Mouse (Mus musculus) forebrain, embryonic 15.5 days (tissue): Measurements from ENCODE around the gene Smim24. TPM values are rescaled to one million over a fixed set of nuclear protein-coding genes. Genes with fewer than 3 reads are reported as not detected.

Source experiments
- ATAC-seq: fragments of 200-750 bp; cut with Nextera tagmentation; replicated peaks from 2 replicates; pipeline ENCODE4 v1.8.0; 2017; ENCODE audit warnings: mild to moderate bottlenecking, moderate TSS enrichment, moderate library complexity
- H3K27ac ChIP-seq: fragments of 300-500 bp; sonication (generic); replicated peaks from 2 replicates; pipeline ENCODE4 v1.5.1; 2015; ENCODE audit warnings: mild to moderate bottlenecking, inconsistent platforms
- H3K27me3 ChIP-seq: fragments of 300-500 bp; sonication (generic); 2 replicates; pipeline ENCODE4 v1.6.1; 2015; ENCODE audit warnings: inconsistent platforms
- H3K36me3 ChIP-seq: fragments of 300-500 bp; sonication (generic); 2 replicates; pipeline ENCODE4 v1.6.1; 2015; ENCODE audit warnings: mild to moderate bottlenecking, inconsistent platforms
- H3K4me1 ChIP-seq: fragments of 300-500 bp; sonication (generic); 2 replicates; pipeline ENCODE4 v1.6.1; 2015; ENCODE audit warnings: inconsistent platforms
- H3K4me2 ChIP-seq: fragments of 300-500 bp; sonication (generic); replicated peaks from 2 replicates; pipeline ENCODE4 v1.6.1; 2015; ENCODE audit warnings: mild to moderate bottlenecking, inconsistent platforms
- H3K4me3 ChIP-seq: fragments of 300-500 bp; sonication (generic); 2 replicates; pipeline ENCODE4 v1.5.1; 2015; ENCODE audit warnings: mild to moderate bottlenecking, inconsistent platforms
- H3K9ac ChIP-seq: fragments of 300-500 bp; sonication (generic); replicated peaks from 2 replicates; pipeline ENCODE4 v1.6.1; 2015; ENCODE audit warnings: mild to moderate bottlenecking, inconsistent platforms
- H3K9me3 ChIP-seq: fragments of 300-500 bp; sonication (generic); 2 replicates; pipeline ENCODE4 v1.6.1; 2016; ENCODE audit warnings: inconsistent platforms
- WGBS: fragments of 180-500 bp; shearing (Covaris S2); methylation state at CpG from one replicate; pipeline ENCODE4 v1.1.7; 2015; ENCODE audit warnings: mixed read lengths; 5-methylcytosine and 5-hydroxymethylcytosine counted together
- polyA plus RNA-seq: library from polyadenylated mRNA; unstranded; fragments of >200 nt; fragmentation: Nextera tagmentation; extraction: Ambion mirVana; gene quantifications from 2 replicates; pipeline ENCODE4 v1.2.1, GENCODE M21; 2015

Gene Smim24
- polyA plus RNA-seq, 1 experiment from 2014 or later: 1.8 TPM

DNA sequence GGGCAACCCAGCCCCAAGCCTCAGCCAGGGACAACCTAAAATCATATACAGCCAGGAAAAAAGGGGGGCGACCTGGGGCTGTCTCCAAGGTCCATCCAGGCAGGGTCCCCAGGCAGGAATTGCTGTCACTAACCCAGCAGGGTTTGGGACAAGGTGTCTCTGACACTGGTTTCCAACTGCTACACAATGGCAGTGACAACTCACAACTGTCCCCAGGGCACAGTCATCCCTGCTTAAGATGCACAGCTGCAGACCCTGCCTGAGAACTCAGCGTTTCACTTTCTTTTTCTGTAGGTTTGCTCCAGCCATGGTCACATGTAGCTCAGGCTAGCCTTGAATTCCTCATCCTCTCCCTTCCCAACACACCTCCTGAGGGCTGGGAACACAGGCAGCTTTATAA lies 36.2 kb downstream of the Smim24 start:
- no peak for ATAC-seq
- H3K4me3 ChIP-seq: peak overlapping the region; percentile 86
- WGBS: 27% methylated on average over 2 of the region's 2 CpGs
- no peaks in the 10 kb centered on the region for H3K36me3 ChIP-seq
- H3K4me2 ChIP-seq: peak overlapping the region; percentile 74
- H3K9me3 ChIP-seq: no peaks in the 10 kb centered on the region
- 0 out of 2 replicates have a peak overlapping the region, but pooled peaks have one; percentile 94 for H3K27ac ChIP-seq
- 0 out of 2 replicates have a peak overlapping the region, but pooled peaks have one; percentile 81 for H3K9ac ChIP-seq
- H3K4me1 ChIP-seq: peaks cover 66% of the 10 kb centered on the region
- peaks cover 7% of the 10 kb centered on the region; the same call in 1 of the 2 replicates for H3K27me3 ChIP-seq

GRCm38 (mm10) chr10:81429605-81430061 lies 36.8 kb downstream of the Smim24 start:
- Histone ChIP-seq H3K4me2 (peak overlapping the region; percentile 74), H3K36me3 (no peaks in the 10 kb centered on the region), H3K27ac (peak overlapping the region; percentile 94), H3K9ac (peak overlapping the region; percentile 81), H3K27me3 (peaks cover 7% of the 10 kb centered on the region; the same call in 1 of the 2 replicates), H3K4me1 (peaks cover 63% of the 10 kb centered on the region), H3K9me3 (no peaks in the 10 kb centered on the region), H3K4me3 (peak overlapping the region; percentile 86)
- peak; percentile 9 for ATAC-seq
- WGBS: 0% methylated on average over 19 of the region's 20 CpGs

- Histone ChIP-seq H3K27ac (peak overlapping the region; percentile 94), H3K4me1 (peaks cover 63% of the 10 kb centered on the region), H3K36me3 (no peaks in the 10 kb centered on the region), H3K9me3 (no peaks in the 10 kb centered on the region), H3K4me3 (peak overlapping the region; percentile 86), H3K27me3 (peaks cover 7% of the 10 kb centered on the region; the same call in 1 of the 2 replicates), H3K4me2 (peak overlapping the region; percentile 74), H3K9ac (peak overlapping the region; percentile 81)
- ATAC-seq: peak; percentile 11; the same call in 1 of the 2 replicates
- WGBS: 0% methylated on average over 40 of the region's 89 CpGs
Observed at GRCm38 (mm10) chr10:81430141-81430830, 37.4 kb downstream of the Smim24 start.

DNA sequence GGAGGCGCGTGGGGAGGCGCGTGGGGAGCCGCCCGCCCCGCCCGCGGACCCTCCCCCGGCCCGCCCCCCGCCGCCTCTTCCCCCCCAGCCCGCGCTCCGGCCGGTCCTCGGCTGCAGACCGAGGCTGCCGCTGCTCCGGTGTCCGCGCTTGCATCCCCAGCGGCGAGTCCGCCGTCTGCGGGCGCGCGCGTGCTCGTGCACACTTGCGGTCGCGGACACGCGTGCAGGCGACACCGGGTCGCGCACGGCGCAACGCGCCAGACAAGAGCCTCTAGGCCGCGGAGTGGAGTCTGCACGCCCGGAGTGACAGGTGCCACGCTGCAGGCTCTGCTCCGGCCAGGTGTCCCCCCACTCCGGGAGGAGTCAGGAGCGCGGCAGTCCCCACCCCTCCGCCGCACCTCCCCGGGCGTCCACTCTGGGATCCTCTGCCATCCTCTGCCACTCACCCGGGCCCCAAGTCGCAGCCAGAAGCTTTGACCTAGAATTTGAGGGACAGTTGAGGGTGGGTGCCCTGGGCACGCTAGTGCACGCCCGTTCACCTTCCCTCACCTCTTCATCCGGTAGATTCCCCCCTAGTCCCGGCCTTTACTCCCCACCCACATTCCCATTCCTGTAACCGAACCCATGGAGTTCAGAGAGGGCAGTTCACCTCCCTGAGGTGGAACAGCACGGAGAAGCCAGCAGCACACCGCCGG lies 38.1 kb downstream of the Smim24 start:
- Histone ChIP-seq H3K4me2 (peak overlapping the region; percentile 74), H3K9ac (peak overlapping the region; percentile 81), H3K9me3 (no peaks in the 10 kb centered on the region), H3K4me3 (peak overlapping the region; percentile 86), H3K36me3 (no peaks in the 10 kb centered on the region), H3K27ac (peak overlapping the region; percentile 94), H3K4me1 (peaks cover 63% of the 10 kb centered on the region), H3K27me3 (peaks cover 7% of the 10 kb centered on the region; the same call in 1 of the 2 replicates)
- ATAC-seq: peak; percentile 15; the same call in 1 of the 2 replicates
- WGBS: 1% methylated on average over 56 of the region's 70 CpGs

- Histone ChIP-seq H3K4me1 (peaks cover 58% of the 10 kb centered on the region), H3K36me3 (no peaks in the 10 kb centered on the region), H3K9ac (peak overlapping the region; percentile 81; the same call in 1 of the 2 replicates), H3K27ac (peak overlapping the region; percentile 94), H3K4me2 (peak overlapping the region; percentile 74), H3K4me3 (peak overlapping the region; percentile 86), H3K27me3 (peaks cover 7% of the 10 kb centered on the region; the same call in 1 of the 2 replicates), H3K9me3 (no peaks in the 10 kb centered on the region)
- ATAC-seq: peak; percentile 2; the same call in 1 of the 2 replicates
- 13% methylated on average over 15 of the region's 15 CpGs for WGBS
Observed at GRCm38 (mm10) chr10:81431526-81432168, 38.8 kb downstream of the Smim24 start.

- H3K27me3 ChIP-seq: peaks cover 6% of the 10 kb centered on the region; the same call in 1 of the 2 replicates
- peak overlapping the region; percentile 51 for H3K4me2 ChIP-seq
- H3K9ac ChIP-seq: no peak overlapping the region
- H3K36me3 ChIP-seq: no peaks in the 10 kb centered on the region
- H3K9me3 ChIP-seq: no peaks in the 10 kb centered on the region
- no peak; the same call in 1 of the 2 replicates for ATAC-seq
- peak overlapping the region; percentile 29 for H3K4me3 ChIP-seq
- H3K27ac ChIP-seq: peak overlapping the region; percentile 49
- 65% methylated on average over 21 of the region's 21 CpGs for WGBS
- peaks cover 51% of the 10 kb centered on the region for H3K4me1 ChIP-seq
Observed at GRCm38 (mm10) chr10:81432169-81432867, 39.5 kb downstream of the Smim24 start.

GRCm38 (mm10) chr10:81432868-81433262 lies 40.0 kb downstream of the Smim24 start:
- Histone ChIP-seq H3K27me3 (0 out of 2 replicates have a peak, but pooled peaks cover 3% of the 10 kb centered on the region), H3K9me3 (no peaks in the 10 kb centered on the region), H3K4me2 (peak overlapping the region; percentile 51), H3K9ac (peak overlapping the region; percentile 34), H3K4me3 (peak overlapping the region; percentile 29), H3K27ac (peak overlapping the region; percentile 49), H3K4me1 (peaks cover 50% of the 10 kb centered on the region), H3K36me3 (no peaks in the 10 kb centered on the region)
- ATAC-seq: peak; percentile 86
- WGBS: 3% methylated on average over 17 of the region's 17 CpGs

DNA sequence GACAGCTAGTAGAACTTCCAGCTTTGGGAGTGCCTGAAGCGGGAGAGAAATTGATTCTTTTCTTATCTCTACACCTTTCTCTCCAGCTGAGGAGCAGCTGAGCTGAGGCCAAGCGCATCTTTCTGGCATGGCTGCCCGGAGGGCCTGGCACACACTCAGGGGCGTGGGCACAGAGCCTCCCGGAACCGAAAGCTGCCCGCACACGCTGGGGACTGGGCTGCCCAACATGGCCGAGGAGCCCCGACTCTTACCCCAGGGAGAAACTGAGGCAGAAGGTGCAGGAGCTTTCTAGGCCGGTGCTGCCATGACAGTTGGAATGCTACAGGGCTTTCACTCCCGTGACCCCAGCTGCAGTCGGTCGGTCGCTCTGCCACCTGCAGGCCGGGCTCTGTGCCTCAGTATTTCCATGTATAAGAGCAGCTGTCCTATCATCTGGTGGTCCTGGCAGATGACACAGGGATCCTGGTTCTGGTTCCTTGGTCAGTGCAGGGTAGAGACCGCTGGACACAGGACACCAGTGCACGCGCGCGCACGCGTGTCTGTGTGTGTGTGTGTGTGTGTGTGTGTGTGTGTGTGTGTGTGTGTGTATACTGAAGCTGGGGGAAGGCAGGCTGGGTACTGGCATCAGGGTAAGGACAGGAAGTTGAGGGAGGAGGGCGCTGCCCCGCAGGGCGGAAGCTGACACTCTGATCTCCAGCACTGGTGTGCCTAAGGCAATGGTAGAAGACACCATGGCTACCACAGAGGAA lies 40.9 kb downstream of the Smim24 start:
- H3K9ac ChIP-seq: no peak overlapping the region
- WGBS: 72% methylated on average over 26 of the region's 26 CpGs
- no peaks in the 10 kb centered on the region for H3K27me3 ChIP-seq
- no peak overlapping the region for H3K4me2 ChIP-seq
- peak overlapping the region; percentile 47; the same call in 1 of the 2 replicates for H3K27ac ChIP-seq
- H3K4me3 ChIP-seq: no peak overlapping the region
- H3K4me1 ChIP-seq: peaks cover 50% of the 10 kb centered on the region
- H3K36me3 ChIP-seq: no peaks in the 10 kb centered on the region
- H3K9me3 ChIP-seq: no peaks in the 10 kb centered on the region
- ATAC-seq: no peak

- Histone ChIP-seq H3K9me3 (no peaks in the 10 kb centered on the region), H3K27ac (peak overlapping the region; percentile 81), H3K4me2 (no peak overlapping the region), H3K36me3 (no peaks in the 10 kb centered on the region), H3K9ac (no peak overlapping the region; the same call in 1 of the 2 replicates), H3K27me3 (no peaks in the 10 kb centered on the region), H3K4me1 (peaks cover 43% of the 10 kb centered on the region), H3K4me3 (no peak overlapping the region)
- 63% methylated on average over 15 of the region's 15 CpGs for WGBS
- ATAC-seq: no peak
Observed at GRCm38 (mm10) chr10:81434361-81435263, 41.8 kb downstream of the Smim24 start.

- Histone ChIP-seq H3K27ac (peak overlapping the region; percentile 81), H3K9ac (peak overlapping the region; percentile 8; the same call in 1 of the 2 replicates)
Observed at GRCm38 (mm10) chr10:81435436-81435835, 42.6 kb downstream of the Smim24 start.

More at GRCm38 (mm10) chr10:81435436-81435835, 42.6 kb downstream of the Smim24 start:
- H3K4me2 ChIP-seq: no peak overlapping the region
- no peak for ATAC-seq
- 41% methylated on average over 3 of the region's 3 CpGs for WGBS
- no peak overlapping the region for H3K4me3 ChIP-seq
- no peaks in the 10 kb centered on the region for H3K9me3 ChIP-seq
- H3K27me3 ChIP-seq: no peaks in the 10 kb centered on the region
- H3K36me3 ChIP-seq: no peaks in the 10 kb centered on the region
- peaks cover 40% of the 10 kb centered on the region for H3K4me1 ChIP-seq
